Mouse (Mus musculus): ENCODE measurements at regions not wholly inside any gene's neighbourhood (a gene's known extent, or its start where the extent isn't known, plus 50 kb on each side); places are given as distances from the start of the nearest gene placed in this dataset.

DNA sequence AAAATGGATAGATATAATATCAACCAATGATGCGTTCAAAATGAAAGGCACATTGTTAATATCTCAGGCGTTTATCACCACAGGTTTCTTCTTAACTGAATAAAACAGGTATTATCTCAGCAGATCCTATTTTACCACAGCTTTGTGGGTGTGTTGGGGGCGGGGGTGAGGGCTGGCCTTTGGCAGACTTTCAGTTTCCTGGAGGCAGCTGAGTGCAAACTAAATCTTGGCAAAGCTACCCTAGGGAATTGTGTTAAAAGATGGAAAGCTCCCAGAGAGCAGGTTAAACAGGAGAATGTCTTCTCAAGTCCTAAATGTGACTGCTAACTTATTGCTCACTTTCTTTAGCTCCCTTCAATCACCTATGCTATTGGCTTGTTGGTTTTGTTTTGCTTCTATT lies 223.8 kb downstream of the Kdm4c start:
- Histone ChIP-seq H3K4me2 (replicated peaks) (no peak overlapping the region), H3K27me3 (no peaks in the 10 kb centered on the region), H3K27ac (no peak overlapping the region), H3K4me1 (no peaks in the 10 kb centered on the region), H3K4me3 (no peak overlapping the region), H3K9me3 (no peaks in the 10 kb centered on the region), H3K9ac (no peak overlapping the region), H3K36me3 (no peaks in the 10 kb centered on the region)
- WGBS, result 64% methylated on average over 3 of the region's 3 CpGs
- ATAC-seq (ENCODE audit: insufficient number of reproducible peaks, insufficient read depth, low FRiP score, low TSS enrichment), result no peak

DNA sequence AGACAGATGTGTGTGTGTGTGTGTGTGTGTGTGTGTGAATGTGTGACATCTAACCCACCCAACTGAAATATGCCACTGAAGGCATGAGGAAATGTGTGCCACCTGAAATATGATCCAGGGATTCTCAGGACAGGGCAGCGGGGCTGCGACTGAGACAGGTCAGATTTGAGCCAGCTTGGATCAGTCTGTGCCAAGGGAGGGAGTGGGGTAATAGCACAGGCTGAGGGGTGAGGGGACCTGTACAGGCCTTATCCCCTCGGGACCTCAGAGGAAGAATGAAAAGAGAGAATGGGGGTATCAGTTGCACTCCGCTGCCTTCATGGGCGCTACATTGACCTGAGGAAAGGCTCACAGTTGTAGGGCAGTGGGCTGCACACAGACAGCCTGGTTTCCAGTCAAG lies 270.2 kb downstream of the Kdm4c start:
- no peak overlapping the region for H3K27ac ChIP-seq
- H3K9ac ChIP-seq, result no peak overlapping the region
- H3K4me3 ChIP-seq, result no peak overlapping the region
- peak; percentile 10; the same call in 1 of the 2 replicates for ATAC-seq (ENCODE audit: insufficient number of reproducible peaks, insufficient read depth, low FRiP score, low TSS enrichment)
- no peak overlapping the region for H3K4me2 ChIP-seq (replicated peaks)
- H3K9me3 ChIP-seq, result no peaks in the 10 kb centered on the region
- 85% methylated on average over 5 of the region's 5 CpGs for WGBS
- no peaks in the 10 kb centered on the region for H3K4me1 ChIP-seq
- H3K27me3 ChIP-seq, result no peaks in the 10 kb centered on the region
- no peaks in the 10 kb centered on the region for H3K36me3 ChIP-seq

DNA sequence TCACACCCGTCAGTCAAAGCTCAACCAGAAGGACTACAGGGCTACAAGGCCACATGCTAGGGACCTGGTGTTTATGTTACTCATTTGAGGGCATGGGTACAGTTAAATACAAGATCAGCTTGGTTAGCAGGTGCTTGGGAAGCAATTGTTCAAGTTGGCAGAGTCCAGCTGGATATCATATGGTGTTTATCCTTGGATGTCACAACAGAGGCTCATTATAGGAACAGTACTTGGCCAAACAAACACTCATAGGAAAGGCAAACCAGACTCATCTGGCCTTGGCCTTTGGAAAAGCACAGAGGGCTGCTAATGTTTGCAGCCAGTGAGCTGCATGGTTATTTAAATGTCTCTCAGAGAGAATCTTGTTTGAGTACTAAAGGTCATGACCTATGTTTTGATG lies 311.6 kb downstream of the Kdm4c start:
- Histone ChIP-seq H3K27ac (no peak overlapping the region), H3K9me3 (no peaks in the 10 kb centered on the region), H3K36me3 (no peaks in the 10 kb centered on the region), H3K4me1 (no peaks in the 10 kb centered on the region), H3K27me3 (no peaks in the 10 kb centered on the region), H3K9ac (no peak overlapping the region), H3K4me3 (no peak overlapping the region), H3K4me2 (replicated peaks) (no peak overlapping the region)
- 90% methylated on average over 1 of the region's 1 CpGs for WGBS
- ATAC-seq (ENCODE audit: insufficient number of reproducible peaks, insufficient read depth, low FRiP score, low TSS enrichment), result no peak

DNA sequence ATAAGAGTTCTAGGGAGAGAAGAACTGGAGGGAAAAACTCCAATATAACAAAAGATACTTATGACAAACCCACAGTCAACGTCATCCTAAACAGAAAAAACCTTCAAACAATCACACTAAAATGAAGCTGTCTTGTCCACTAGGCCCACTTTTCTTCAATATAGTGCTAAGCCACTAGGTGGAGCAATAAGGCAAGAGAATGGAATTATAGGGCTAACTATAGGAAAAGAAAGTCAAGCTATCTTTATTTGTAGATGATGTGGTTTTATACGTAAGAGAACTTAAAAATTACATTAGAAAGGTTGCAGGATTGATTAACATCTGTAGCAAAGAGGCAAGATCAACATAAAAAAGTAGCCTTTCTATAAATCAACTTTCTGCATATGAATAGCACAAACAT lies 321.3 kb downstream of the Kdm4c start:
- H3K36me3 ChIP-seq, result no peaks in the 10 kb centered on the region
- no peak for ATAC-seq (ENCODE audit: insufficient number of reproducible peaks, insufficient read depth, low FRiP score, low TSS enrichment)
- 13% methylated on average over 2 of the region's 2 CpGs for WGBS

DNA sequence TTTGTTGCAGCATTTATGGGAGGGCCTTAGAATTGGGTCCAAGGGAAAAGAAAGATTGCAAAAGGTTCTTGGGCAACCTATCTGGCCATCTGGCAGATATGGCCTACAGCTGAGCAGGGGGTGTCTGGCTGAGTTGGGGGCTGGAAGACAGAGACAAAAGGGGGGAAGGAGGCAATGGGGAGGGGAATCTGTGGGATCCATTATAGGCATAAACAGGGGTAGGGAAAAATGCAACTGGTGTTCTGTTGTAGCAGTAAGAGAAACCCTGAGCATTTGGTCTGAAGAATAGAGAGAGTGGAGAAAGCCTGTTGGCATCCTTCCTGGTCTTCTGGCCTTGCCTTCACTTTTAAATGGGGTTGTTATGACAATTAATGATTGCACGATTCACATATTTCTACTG lies 344.1 kb downstream of the Kdm4c start:
- 85% methylated on average over 1 of the region's 1 CpGs for WGBS
- H3K4me1 ChIP-seq, result no peaks in the 10 kb centered on the region
- no peak overlapping the region for H3K4me2 ChIP-seq (replicated peaks)
- H3K4me3 ChIP-seq, result no peak overlapping the region
- no peaks in the 10 kb centered on the region for H3K9me3 ChIP-seq
- H3K36me3 ChIP-seq, result no peaks in the 10 kb centered on the region
- no peaks in the 10 kb centered on the region for H3K27me3 ChIP-seq
- no peak for ATAC-seq (ENCODE audit: insufficient number of reproducible peaks, insufficient read depth, low FRiP score, low TSS enrichment)
- H3K9ac ChIP-seq, result no peak overlapping the region
- H3K27ac ChIP-seq, result no peak overlapping the region

More for the DNA sequence above, 321.3 kb downstream of the Kdm4c start:
- H3K27me3 ChIP-seq, result no peaks in the 10 kb centered on the region
- no peak overlapping the region for H3K4me3 ChIP-seq
- H3K9me3 ChIP-seq, result no peaks in the 10 kb centered on the region
- H3K4me2 ChIP-seq (replicated peaks), result no peak overlapping the region
- H3K4me1 ChIP-seq, result no peaks in the 10 kb centered on the region
- H3K27ac ChIP-seq, result no peak overlapping the region
- no peak overlapping the region for H3K9ac ChIP-seq

DNA sequence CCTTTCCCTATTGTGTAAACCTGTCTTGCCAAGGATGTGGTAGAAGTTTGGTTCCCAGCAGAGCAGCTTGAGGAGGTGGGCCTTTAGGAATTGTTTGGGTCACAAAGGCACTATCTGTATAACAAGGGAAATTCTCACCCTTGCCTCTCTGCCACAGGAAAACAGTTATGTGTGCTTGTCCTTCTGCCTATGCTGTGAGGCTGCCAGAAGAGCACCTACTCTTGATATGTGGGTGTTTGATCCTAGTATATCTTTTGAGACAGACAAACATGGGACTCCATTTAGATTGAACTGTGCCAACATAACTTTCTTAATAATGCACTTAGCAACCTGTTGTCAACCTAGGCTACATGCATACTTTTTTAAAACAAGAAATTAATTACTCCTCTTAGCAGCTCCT lies 344.8 kb downstream of the Kdm4c start:
- H3K4me3 ChIP-seq, result no peak overlapping the region
- no peak overlapping the region for H3K9ac ChIP-seq
- no peak for ATAC-seq (ENCODE audit: insufficient number of reproducible peaks, insufficient read depth, low FRiP score, low TSS enrichment)
- no peaks in the 10 kb centered on the region for H3K4me1 ChIP-seq
- H3K27me3 ChIP-seq, result no peaks in the 10 kb centered on the region
- no peak overlapping the region for H3K27ac ChIP-seq
- no peaks in the 10 kb centered on the region for H3K36me3 ChIP-seq
- H3K9me3 ChIP-seq, result no peaks in the 10 kb centered on the region
- H3K4me2 ChIP-seq (replicated peaks), result no peak overlapping the region

DNA sequence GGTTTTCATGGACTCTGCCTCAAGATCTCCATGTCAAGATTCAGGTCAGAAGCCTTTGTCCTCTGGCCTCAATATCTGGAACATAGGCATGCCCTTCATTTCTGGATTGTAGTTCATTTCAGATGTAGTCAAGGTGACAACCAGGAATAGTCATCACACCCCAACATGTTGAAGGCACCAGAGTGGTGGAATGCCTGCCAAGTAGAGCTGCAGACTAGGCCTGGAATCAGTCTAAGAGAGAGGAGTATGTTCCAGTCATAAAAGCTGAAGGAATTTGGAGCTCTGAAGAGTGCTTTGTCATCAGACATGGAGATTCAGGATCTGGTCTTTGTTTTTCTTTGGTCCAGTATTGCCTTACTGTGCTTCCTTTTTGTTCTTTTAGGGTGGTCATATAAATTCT lies 346.5 kb downstream of the Kdm4c start:
- no peaks in the 10 kb centered on the region for H3K27me3 ChIP-seq
- H3K4me3 ChIP-seq, result no peak overlapping the region
- no peaks in the 10 kb centered on the region for H3K9me3 ChIP-seq
- no peak overlapping the region for H3K9ac ChIP-seq
- no peak overlapping the region for H3K4me2 ChIP-seq (replicated peaks)
- ATAC-seq (ENCODE audit: insufficient number of reproducible peaks, insufficient read depth, low FRiP score, low TSS enrichment), result no peak
- H3K36me3 ChIP-seq, result no peaks in the 10 kb centered on the region
- H3K4me1 ChIP-seq, result no peaks in the 10 kb centered on the region
- H3K27ac ChIP-seq, result no peak overlapping the region

DNA sequence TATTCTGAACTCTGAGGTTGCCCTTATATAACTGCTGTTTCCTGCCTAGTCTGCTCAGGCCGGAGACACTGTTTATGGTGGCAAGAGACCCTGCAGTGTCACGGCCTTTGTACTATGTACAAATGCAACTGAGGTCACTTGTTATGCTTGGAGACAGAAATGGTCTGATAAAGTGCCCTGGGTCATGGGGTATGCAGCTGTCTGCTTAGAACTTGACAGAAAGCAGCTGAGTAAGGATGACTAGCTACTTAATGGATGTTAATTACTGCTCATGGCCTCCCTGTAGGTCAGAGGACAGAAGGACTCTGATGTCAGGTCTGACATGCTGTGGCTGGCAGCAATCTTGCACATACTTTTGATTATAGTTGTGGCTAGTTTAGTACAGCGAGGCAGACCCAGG lies 370.7 kb downstream of the Kdm4c start:
- Histone ChIP-seq H3K4me1 (0 out of 2 replicates have a peak, but pooled peaks cover 3% of the 10 kb centered on the region), H3K4me3 (no peak overlapping the region), H3K27ac (no peak overlapping the region), H3K4me2 (replicated peaks) (no peak overlapping the region), H3K36me3 (no peaks in the 10 kb centered on the region), H3K27me3 (no peaks in the 10 kb centered on the region), H3K9me3 (no peaks in the 10 kb centered on the region), H3K9ac (no peak overlapping the region)
- peak; percentile 67; the same call in 1 of the 2 replicates for ATAC-seq (ENCODE audit: insufficient number of reproducible peaks, insufficient read depth, low FRiP score, low TSS enrichment)
- WGBS, result 12% methylated on average over 3 of the region's 3 CpGs
